Mouse (Mus musculus) spleen, postnatal 14 days (tissue): ENCODE data around the gene Rnf167.
A peak's percentile ranks its signal among the peaks of the same experiment; 100 is the strongest.

Experiments used
- DNase-seq, 2 experiments: peaks; one replicate each; pipeline ENCODE4 v3.0.0; 2021 to 2022; ENCODE audit warnings: low spot score in 2 of 2

Rnf167 gene

DNA sequence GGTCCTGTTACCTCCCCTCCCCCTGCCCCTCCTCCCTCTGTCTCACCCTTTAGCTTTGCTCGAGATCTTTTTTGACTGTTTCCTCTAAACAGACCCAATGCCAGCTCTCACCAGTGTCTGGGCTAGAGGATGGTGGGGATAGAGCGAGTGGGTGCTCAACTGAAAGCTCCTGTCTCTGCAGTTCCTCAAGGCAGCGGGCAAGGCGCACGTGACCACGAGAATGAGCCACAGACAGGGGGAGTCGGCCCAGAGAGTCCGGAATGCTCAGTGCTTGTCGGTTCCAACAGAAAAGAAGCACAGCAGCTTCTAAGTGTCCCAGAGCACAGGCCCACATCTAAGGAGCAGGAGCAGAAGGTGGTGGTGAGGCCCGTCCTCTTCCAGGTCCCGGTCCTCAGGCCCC, 27.5 kb downstream of the Rnf167 start:
- DNase-seq = no peak

- DNase-seq = no peak
Observed at GRCm38 (mm10) chr11:70678092-70678491, 31.1 kb downstream of the Rnf167 start.

- no peak for DNase-seq
Observed at GRCm38 (mm10) chr11:70678576-70678975, 31.5 kb downstream of the Rnf167 start.

DNA sequence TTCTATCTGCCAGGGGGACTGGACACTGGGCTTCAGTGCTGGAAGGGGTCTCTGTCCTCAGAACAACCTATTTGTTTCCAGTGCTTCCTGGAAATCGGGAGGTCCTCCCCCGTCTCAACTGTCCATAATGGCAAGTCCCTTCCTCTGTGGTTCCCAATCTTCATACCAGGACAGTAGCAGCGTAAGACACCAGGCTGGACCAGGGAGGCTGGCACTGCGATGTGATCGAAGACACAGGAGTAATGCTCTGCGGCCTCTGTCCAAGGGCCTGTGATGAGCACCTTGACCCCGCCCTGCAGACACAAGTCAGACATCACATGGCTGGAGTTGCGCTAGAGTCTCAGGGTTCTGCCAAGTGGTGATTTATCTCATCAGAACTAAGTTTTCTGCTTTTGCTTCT, 32.3 kb downstream of the Rnf167 start:
- DNase-seq = no peak

GRCm38 (mm10) chr11:70679894-70680293, 32.9 kb downstream of the Rnf167 start:
- DNase-seq = peak in 1 of 2 experiments; percentile 40

GRCm38 (mm10) chr11:70681170-70681569, 34.1 kb downstream of the Rnf167 start:
- DNase-seq = no peak

DNA sequence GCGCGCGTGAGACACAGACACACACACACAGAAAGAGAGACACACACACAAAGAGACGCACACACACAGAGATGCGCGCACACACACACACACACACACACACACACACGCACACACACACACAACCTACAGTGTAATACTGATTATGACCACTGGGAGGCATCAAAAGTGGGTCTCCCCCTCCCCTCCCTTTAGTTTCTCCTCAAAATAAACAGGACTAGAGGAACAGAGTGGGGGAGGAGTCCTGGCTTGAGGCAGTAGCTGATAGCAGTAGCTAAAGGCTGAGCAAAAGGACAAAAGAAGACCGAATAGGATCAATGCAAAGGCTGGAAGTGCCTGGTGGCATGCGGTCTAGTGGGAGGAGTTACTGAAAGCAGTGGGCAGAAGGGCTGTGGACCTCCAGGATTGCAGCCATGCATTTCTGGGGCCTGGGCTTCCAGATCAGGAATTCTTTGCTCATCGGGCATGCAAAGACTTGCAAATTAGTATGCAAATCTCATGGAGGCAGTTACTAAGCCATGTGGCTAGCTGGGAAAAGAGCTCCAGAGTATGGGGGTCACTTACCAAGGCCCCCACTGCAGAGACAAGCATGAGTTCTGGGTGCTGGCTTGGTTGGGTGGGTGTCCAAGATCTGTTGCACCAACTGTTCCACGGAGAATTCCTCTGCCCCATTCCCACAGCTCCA, 35.0 kb downstream of the Rnf167 start:
- no peak for DNase-seq

GRCm38 (mm10) chr11:70683640-70684039, 36.6 kb downstream of the Rnf167 start:
- DNase-seq = no peak

DNA sequence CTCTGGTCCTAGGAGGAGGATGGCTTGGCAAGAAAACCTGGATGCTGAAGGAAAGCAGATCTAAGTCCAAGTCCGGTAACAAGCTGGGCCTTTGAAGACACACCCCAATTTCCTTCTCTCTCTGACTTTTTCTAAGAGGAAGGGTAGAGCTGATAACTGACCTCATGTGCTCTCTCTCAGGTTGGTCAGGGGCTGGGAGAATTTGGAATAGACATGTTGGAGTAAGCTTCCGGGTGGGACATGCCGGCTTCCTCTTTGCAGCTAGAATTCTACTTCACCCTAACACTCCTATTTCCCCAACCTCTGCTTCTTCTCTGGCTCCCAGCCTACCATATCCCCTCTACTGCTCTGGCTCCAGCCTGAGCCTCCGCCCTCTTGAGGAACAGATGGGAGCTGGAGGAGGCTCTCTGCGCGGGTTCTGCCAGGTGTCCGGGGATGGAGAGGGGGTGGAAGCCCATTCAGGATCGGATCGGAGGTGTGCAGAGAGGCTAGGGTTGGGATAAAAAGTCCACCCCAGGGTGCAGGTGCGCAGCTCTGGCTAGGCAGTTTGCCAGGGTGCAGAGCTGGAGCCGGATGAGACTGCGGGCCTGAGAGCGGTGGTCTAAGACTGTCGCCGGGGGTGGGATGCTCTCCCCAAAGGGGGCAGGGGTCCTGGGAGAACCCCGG, 40.0 kb downstream of the Rnf167 start:
- no peak for DNase-seq

DNA sequence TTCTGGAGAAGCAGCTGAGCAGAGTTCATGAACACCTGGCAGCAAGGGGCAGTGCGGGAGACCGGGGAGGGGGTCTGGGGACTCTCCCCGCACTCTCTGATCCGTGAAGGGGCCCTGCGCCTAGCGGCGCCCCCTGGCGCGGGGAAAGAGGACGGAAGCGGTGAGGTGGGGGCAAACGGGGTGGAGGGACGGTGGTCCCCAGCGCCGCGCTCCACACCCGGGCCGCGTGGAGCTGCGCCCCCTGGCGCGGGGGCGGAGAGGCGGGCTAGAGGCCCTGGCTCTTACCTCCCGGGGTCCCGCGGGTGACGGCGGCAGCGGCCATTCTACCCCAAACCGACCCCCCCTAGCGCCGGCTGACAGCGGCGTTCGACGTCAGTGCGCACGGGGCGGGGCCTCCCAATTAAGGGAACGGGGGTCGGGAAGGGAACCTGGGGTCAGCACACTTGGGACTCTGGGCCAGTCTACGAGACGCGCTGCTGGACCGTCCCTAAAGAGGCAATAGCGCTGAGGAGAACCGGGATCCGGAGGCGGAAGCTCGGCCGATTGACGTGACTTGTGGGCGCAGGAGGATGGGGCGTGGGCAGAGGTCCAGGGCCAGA, 40.7 kb downstream of the Rnf167 start, which contains the start of gene Camta2:
Camta2 (minus strand) TSS at position 505 of the 599 bp plus-strand sequence.
- peak; percentile 63 to 78 for DNase-seq

DNA sequence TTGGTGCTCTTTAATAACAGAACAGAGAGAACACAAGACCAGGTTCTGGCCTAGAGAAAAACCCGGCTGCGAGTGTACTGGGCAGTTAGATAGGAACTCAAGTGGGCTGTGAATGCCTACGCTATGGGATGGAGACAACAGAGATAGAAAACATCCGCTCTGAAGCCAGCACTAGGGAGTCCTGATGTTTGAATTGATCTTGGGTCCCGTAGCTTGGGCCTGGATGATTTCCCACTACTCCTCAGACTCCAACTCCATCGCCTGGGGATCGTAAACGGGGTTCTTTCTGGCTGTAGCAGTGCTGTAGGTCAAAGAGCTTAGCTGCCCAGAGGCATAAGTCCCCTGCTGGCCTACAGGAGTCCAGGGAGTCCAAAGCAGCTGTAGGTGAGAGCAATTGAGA, 41.3 kb downstream of the Rnf167 start:
- no peak for DNase-seq

DNA sequence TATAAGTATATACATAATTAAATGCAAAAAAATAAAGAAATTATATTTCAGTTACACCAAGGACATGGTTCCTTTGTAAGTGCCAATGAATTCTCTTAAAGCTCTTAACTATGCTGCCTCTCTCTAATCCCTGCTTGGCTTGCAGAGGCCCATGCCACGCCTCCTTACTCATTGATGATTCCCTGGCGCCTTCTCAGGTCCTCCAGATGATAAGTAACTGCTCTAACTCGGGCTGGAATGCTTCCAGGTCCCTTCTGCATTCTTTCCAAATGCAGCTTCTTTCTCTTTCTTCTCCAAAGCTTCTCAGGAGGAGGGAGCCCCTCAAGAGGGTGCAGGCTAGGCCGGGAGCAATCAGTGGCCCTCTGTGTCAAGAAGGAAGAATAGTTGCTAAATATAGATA, 42.5 kb downstream of the Rnf167 start:
- no peak for DNase-seq

DNA sequence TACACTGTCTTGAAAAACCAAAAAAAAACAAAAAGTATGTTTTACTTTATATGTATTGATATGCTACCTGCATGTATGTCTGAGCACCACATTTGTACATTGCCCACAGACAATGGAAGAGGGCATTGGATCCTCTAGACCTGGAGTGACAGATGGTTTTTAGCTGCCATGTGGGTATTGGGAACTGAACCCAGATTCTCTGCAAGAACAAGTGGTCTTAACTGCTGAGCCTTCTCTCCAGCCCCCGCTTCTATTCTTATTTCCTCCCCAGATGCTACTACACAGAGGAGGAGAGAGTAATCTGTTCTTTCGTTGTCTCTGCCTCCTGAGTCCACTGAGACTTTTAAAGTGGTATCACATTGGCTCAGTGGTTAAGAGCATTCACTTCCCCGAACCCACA, 46.5 kb downstream of the Rnf167 start:
- DNase-seq = no peak

DNA sequence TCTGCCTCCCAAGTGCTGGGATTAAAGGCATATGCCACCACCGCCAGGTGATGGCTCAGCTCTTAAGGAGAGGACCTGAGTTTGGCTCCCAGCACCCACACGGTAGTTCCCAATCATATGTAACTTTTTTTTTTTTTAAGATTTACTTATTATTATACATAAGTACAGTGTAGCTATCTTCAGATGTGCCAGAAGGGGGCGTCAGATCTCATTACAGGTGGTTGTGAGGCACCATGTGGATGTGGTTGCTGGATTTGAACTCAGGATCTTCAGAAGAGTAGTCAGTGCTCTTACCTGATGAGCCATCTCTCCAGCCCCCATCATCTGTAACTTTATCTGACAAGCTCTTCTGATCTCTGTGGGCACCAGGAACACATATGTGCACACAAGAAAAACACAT, 50.3 kb downstream of the Rnf167 start:
- no peak for DNase-seq

DNA sequence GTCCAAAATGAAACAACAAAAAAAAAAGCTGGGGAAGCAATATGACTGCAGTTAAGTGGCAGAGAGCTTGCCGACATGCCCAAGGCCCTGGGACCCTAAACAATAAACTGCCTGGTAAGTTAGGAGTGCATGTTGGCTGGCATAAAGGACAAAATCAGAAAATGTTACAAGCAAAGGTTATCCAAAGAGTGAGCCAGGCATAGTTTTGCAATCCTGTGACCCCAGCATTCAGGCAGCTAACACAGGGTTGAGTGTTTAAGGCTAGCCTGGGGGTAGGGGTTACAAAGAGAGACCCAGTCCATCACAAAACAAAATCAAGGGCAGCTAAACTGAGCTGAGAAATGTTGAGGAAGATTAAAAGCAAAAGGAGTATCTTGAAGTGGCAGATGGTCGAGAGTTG, 52.0 kb downstream of the Rnf167 start:
- no peak for DNase-seq

DNA sequence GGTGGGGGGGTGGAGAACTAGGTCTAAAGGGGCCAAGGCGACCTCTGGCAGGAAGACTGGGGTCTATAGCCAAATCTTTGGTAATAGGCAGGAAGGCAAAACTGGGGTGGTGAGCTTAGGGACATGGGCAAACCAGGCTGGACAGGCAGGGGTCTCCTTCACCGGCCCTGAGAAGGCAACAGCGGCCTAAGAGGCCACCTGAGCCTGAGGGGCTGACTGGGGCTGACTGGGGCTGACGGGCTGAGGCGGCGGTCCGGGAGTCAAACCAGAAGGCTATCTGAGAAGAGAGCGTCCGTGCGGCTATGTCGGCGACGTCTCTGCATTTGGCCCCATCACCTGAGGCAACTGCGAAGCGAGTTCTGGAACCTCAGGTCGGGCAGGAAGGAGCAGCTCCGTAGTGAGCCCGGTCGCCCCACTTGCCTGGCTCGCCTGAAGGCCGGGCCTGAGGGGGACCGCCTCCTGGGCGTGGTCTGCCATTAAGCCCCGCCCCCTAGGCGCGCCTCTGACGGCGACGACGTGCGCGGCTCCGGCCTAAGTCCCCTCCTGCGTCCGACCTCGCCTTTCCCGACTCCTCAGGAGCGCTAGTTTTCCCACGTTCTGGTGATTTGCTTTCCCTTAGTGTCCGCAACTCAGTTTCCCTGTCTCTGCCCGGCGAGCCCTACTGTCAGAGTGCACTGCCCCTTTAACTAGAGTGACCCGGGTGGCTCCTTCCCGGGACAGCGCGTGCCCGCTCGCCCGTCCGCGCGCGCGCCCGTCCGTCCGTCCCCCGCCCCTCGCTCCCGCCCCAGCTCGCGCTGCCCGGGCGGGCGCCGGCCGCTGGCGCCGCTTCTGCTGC, 52.9 kb downstream of the Rnf167 start, which contains the start of the genes Inca1 and Kif1c:
Inca1 (minus strand) TSS at position 434 of the 835 bp plus-strand sequence.
Kif1c (plus strand) TSS at position 827 of the 835 bp plus-strand sequence.
- peak; percentile 94 to 96 for DNase-seq

GRCm38 (mm10) chr11:70700613-70701012, 53.6 kb downstream of the Rnf167 start:
- peak; percentile 39 to 51 for DNase-seq
